Mouse (Mus musculus) liver, adult 2 months (tissue): ENCODE results near the gene Rpap3.

Experiments used
- CTCF ChIP-seq: fragments of 200-500 bp; IDR thresholded peaks from 2 replicates; pipeline ENCODE4 v1.5.1; 2011; ENCODE audit warnings: low read depth, low read length, control low read depth
- POLR2A ChIP-seq: fragments of 200-500 bp; IDR thresholded peaks from 2 replicates; pipeline ENCODE4 v1.6.1; 2011; ENCODE audit warnings: low read length, control low read depth; ENCODE audit not compliant: insufficient read depth; ENCODE audit errors: extremely low read depth

DNA sequence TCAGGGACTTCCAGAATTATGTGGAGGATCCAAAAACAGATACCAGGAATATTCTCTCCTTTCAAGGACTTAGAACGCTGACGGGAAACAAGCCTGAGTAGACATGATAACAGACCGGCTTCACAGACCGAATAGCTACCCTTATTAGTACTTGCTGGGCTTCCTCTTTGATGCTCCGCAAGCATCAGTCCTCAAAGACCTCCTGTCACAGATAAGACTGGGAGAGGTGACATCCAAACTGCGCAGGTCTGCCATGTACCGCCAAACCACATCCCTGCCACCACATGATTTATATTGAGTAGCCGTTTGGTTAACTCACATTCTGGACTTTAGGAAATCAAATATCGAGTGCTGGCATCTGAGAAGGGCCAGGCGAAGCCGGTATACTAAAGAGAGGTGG, 11.2 kb upstream of the Rpap3 start:
- TF ChIP-seq CTCF (no peak), POLR2A (no peak)
